Mouse (Mus musculus): ENCODE measurements around the gene Zfp385a.

DNA sequence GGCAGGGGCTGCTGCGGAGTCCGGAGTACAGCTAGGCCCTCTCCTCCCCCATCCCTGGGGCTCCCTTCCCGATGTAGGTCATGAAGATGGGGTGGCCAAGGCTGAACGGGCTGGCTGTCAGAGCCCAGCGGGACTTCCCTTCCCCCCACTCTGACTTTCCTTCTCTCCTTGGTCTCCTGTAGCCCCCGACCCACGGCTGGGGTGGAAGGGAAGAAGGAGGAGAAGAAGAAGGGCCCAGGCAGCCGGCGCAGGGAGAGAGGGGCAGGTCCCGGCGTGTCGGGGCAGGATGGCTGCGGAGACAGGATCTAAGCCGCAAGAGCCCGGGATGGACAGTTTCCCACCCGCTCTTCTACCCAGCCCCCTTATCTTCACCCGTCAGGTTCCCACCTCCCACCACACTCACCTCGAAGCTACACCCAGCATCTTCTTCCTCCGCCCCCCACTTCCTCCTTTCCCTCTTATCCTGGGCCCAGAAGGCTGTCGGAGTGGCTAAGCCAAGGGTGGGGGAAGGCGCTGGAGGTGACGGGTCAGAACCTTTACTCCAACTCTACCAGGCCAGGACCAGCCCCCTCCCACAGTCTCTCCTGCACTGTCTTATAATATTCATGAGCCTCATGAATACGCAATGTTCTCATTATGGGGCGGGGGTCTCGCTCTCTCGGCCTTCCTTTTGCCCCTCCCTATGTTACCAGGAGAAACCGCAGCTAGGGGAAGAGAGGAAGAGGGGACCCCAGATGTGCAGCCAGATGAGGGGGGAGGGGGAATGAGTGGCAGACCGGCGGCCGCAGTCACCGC is 530 bp downstream of the Zfp385a start:
- TF ChIP-seq CTCF (IDR thresholded peaks at IDR 0.05; ENCODE audit: extremely low read depth, insufficient read depth, insufficient read length, insufficient replicate concordance), result no peak
- no peak for TF ChIP-seq POLR2A (IDR thresholded peaks at IDR 0.05; ENCODE audit: low read depth, low read length)
